In the genomic region with DNA sequence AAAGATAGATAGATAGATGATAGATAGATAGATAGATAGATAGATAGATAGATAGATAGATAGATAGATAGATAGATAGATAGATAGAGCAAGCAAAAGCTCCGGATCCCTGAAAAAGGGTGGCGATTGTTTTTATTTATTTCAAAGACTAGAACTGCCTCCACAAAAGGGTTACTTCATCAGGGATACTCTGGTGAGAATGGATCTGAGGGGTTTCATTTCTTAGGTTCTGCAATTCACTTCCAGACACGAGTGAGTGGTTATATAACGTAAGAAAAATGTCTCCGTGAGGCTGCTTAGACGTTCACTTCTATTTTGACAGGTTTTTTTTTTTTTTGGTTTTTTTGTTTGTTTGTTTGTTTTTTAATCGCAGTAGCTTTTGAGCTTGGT, we compare ENCODE assay signal across 9 mouse cellular contexts. TPM values are rescaled to one million over a fixed set of nuclear protein-coding genes. Genes with fewer than 3 reads are reported as not detected.
DNase-seq lines count a peak whose midpoint lies in the region; ATAC-seq lines count a peak whose summit lies in the region.
"Had no signal": no experiment of that assay in that cellular context is flagged by ENCODE, and none has a peak within 500 bp of the region (broad histone marks: within the 10 kb centered on the region; RNA-seq: fewer than 3 reads in every experiment).

No protein-coding gene starts in this region.

- DNase-seq in kidney, postnatal 14 days, result no peak
- no peak for DNase-seq in intestine, embryonic 14.5 days (ENCODE audit: low spot score)
- DNase-seq in layer of hippocampus, postnatal 10 days (ENCODE audit: low spot score in 2 of 2), result no peak
- DNase-seq in adrenal gland, adult (ENCODE audit: inconsistent age in 2 of 2, low spot score in 1 of 2), result no peak
- DNase-seq in left cerebral cortex, adult 8-10 months (ENCODE audit: low spot score in 2 of 2), result no peak

- H3K4me1 ChIP-seq in kidney, embryonic 16.5 days (ENCODE audit: insufficient read depth, low read length), result no peaks in the 10 kb centered on the region
- H3K4me1 ChIP-seq in embryonic facial prominence, embryonic 12.5 days, result no peaks in the 10 kb centered on the region
- H3K4me1 ChIP-seq in intestine, embryonic 14.5 days (replicated peaks; ENCODE audit: control insufficient read depth, insufficient read depth, low read length), result no peaks in the 10 kb centered on the region
- H3K4me1 ChIP-seq in neural tube, embryonic 12.5 days, result no peaks in the 10 kb centered on the region

- ATAC-seq in kidney, embryonic 16.5 days (ENCODE audit: low FRiP score, low TSS enrichment), result no peak
- no peak for ATAC-seq in embryonic facial prominence, embryonic 12.5 days (ENCODE audit: insufficient number of reproducible peaks, insufficient read depth, low FRiP score, low TSS enrichment)
- ATAC-seq in intestine, embryonic 14.5 days (replicated peaks; ENCODE audit: low FRiP score, low TSS enrichment, low read depth), result no peak
- ATAC-seq in neural tube, embryonic 12.5 days (ENCODE audit: low FRiP score, low read depth), result 0 out of 2 replicates have a peak, but pooled peaks have one; percentile 27

- peak overlapping the region; percentile 56 for H3K4me2 ChIP-seq in kidney, embryonic 16.5 days (replicated peaks; ENCODE audit: low read depth, low read length)
- peak overlapping the region; percentile 41 for H3K4me2 ChIP-seq in embryonic facial prominence, embryonic 12.5 days (replicated peaks)
- peak overlapping the region; percentile 44 for H3K4me2 ChIP-seq in intestine, embryonic 14.5 days (ENCODE audit: low read length)
- H3K4me2 ChIP-seq in neural tube, embryonic 12.5 days (replicated peaks), result peak overlapping the region; percentile 50

- H3K4me3 ChIP-seq in kidney, embryonic 16.5 days (ENCODE audit: low read length), result peak overlapping the region; percentile 59
- H3K4me3 ChIP-seq in embryonic facial prominence, embryonic 12.5 days, result peak overlapping the region; percentile 47
- H3K4me3 ChIP-seq in intestine, embryonic 14.5 days (ENCODE audit: low read depth, low read length), result peak overlapping the region; percentile 47
- peak overlapping the region; percentile 46 for H3K4me3 ChIP-seq in neural tube, embryonic 12.5 days

- no peak overlapping the region for H3K27ac ChIP-seq in kidney, embryonic 16.5 days (ENCODE audit: low read length)
- no peak overlapping the region for H3K27ac ChIP-seq in embryonic facial prominence, embryonic 12.5 days
- H3K27ac ChIP-seq in intestine, embryonic 14.5 days (ENCODE audit: low read depth), result no peak overlapping the region
- H3K27ac ChIP-seq in neural tube, embryonic 12.5 days, result no peak overlapping the region

- no peaks in the 10 kb centered on the region for H3K36me3 ChIP-seq in kidney, embryonic 16.5 days (ENCODE audit: insufficient read depth, low read length)
- no peaks in the 10 kb centered on the region for H3K36me3 ChIP-seq in embryonic facial prominence, embryonic 12.5 days
- no peaks in the 10 kb centered on the region for H3K36me3 ChIP-seq in intestine, embryonic 14.5 days (ENCODE audit: control insufficient read depth, insufficient read depth, low read length)
- no peaks in the 10 kb centered on the region for H3K36me3 ChIP-seq in neural tube, embryonic 12.5 days

- WGBS in kidney, embryonic 16.5 days, result 42% methylated on average over 7 of the region's 7 CpGs
- 46% methylated on average over 7 of the region's 7 CpGs for whole genome bisulfite sequencing in embryonic facial prominence, embryonic 12.5 days
- WGBS in intestine, embryonic 14.5 days, result 42% methylated on average over 7 of the region's 7 CpGs
- WGBS in neural tube, embryonic 12.5 days, result 43% methylated on average over 7 of the region's 7 CpGs

- no peaks in the 10 kb centered on the region for H3K27me3 ChIP-seq in kidney, embryonic 16.5 days (ENCODE audit: insufficient read depth, low read length)
- H3K27me3 ChIP-seq in embryonic facial prominence, embryonic 12.5 days, result no peaks in the 10 kb centered on the region
- H3K27me3 ChIP-seq in intestine, embryonic 14.5 days (replicated peaks; ENCODE audit: control insufficient read depth, insufficient read depth, low read length), result no peaks in the 10 kb centered on the region; the same call in 1 of the 2 replicates
- H3K27me3 ChIP-seq in neural tube, embryonic 12.5 days (replicated peaks), result no peaks in the 10 kb centered on the region

- no peak overlapping the region for H3K9ac ChIP-seq in kidney, embryonic 16.5 days (replicated peaks; ENCODE audit: low read length)
- no peak overlapping the region for H3K9ac ChIP-seq in embryonic facial prominence, embryonic 12.5 days
- no peak overlapping the region for H3K9ac ChIP-seq in intestine, embryonic 14.5 days (ENCODE audit: low read length)
- no peak overlapping the region for H3K9ac ChIP-seq in neural tube, embryonic 12.5 days

- H3K9me3 ChIP-seq in kidney, embryonic 16.5 days (ENCODE audit: low read length), result no peaks in the 10 kb centered on the region
- H3K9me3 ChIP-seq in embryonic facial prominence, embryonic 12.5 days, result no peaks in the 10 kb centered on the region
- H3K9me3 ChIP-seq in intestine, embryonic 14.5 days (ENCODE audit: control insufficient read depth, low read length), result no peaks in the 10 kb centered on the region
- H3K9me3 ChIP-seq in neural tube, embryonic 12.5 days, result no peaks in the 10 kb centered on the region

RNA-seq across cellular contexts. Expression of gene Nxt2, which starts 2.2 kb away (rescaled TPM):
- polyA plus RNA-seq in kidney, embryonic 16.5 days (2015; fragmentation: Nextera tagmentation; extraction: Ambion mirVana), result 24.4 and 26.7 TPM in 2 replicates
- polyA plus RNA-seq in embryonic facial prominence, embryonic 12.5 days (2016; fragmentation: Nextera tagmentation; extraction: Ambion mirVana), result 12.6 and 13.2 TPM in 2 replicates
- polyA plus RNA-seq in intestine, embryonic 14.5 days (2014; fragmentation: Nextera tagmentation; extraction: Ambion mirVana), result 24.4 and 26.5 TPM in 2 replicates
- polyA plus RNA-seq in neural tube, embryonic 12.5 days (2016; fragmentation: Nextera tagmentation; extraction: Ambion mirVana), result 12.4 and 13.4 TPM in 2 replicates
- total RNA-seq in layer of hippocampus, postnatal 10 days (2021), result 10 to 100 TPM; 21.6 to 22.7 TPM
- total RNA-seq in left cerebral cortex, adult 8-10 months (2022), result 10 to 100 TPM; 28.6 to 35.4 (median 33.9) TPM

RNA-seq across cellular contexts. Expression of gene Gucy2f, which starts 32.0 kb away (rescaled TPM):
- polyA plus RNA-seq in kidney, embryonic 16.5 days (2015; fragmentation: Nextera tagmentation; extraction: Ambion mirVana), result not detected in 2 replicates
- not detected in 2 replicates for polyA plus RNA-seq in embryonic facial prominence, embryonic 12.5 days (2016; fragmentation: Nextera tagmentation; extraction: Ambion mirVana)
- polyA plus RNA-seq in intestine, embryonic 14.5 days (2014; fragmentation: Nextera tagmentation; extraction: Ambion mirVana), result 0.05 TPM in 1 of 2 replicates, not detected in the other
- 0.05 TPM in 1 of 2 replicates, not detected in the other for polyA plus RNA-seq in neural tube, embryonic 12.5 days (2016; fragmentation: Nextera tagmentation; extraction: Ambion mirVana)
- total RNA-seq in layer of hippocampus, postnatal 10 days (2021), result 1 to 10 TPM; 1.1 to 1.3 TPM
- total RNA-seq in left cerebral cortex, adult 8-10 months (2022), result under 1 TPM; 0.38 to 0.83 (median 0.62) TPM
- polyA plus RNA-seq: large intestine, adult 2 months had no signal
